Mouse (Mus musculus) gastrocnemius, adult 18-20 months (tissue): ENCODE data around the gene Sumo1. TPM values are rescaled to one million over a fixed set of nuclear protein-coding genes. Genes with fewer than 3 reads are reported as not detected.
"Not testable (repeated sequence)": the region's sequence is repeated elsewhere in the genome, so short reads cannot be mapped to it uniquely, and the experiment has no call there.

Source experiments
- DNase-seq: peaks from one replicate; pipeline ENCODE4 v3.0.0; 2021; ENCODE audit warnings: low spot score
- total RNA-seq, 2 experiments: library from RNA; stranded (reverse); gene quantifications; 2 replicates each; pipeline ENCODE4 v1.2.3; 2021

The Sumo1 gene
- total RNA-seq, 2 experiments from 2014 or later: 57.1 to 63.8 TPM

DNA sequence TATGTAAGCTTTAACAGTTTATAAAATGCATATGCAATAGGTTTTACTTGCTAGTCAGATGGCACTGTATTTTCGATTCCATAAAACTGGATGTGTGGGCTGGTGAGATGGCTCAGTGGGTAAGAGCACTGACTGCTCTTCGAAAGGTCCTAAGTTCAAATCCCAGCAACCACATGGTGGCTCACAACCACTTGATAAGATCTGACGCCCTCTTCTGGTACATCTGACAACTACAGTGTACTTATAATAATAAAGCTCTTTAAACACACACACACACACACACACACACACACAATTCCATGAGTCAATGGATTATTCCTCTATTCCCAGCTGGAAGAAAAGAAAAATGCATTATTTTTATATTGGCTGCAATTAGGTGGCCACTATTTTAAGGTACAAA lies 32.3 kb downstream of the Sumo1 start:
- no peak for DNase-seq

DNA sequence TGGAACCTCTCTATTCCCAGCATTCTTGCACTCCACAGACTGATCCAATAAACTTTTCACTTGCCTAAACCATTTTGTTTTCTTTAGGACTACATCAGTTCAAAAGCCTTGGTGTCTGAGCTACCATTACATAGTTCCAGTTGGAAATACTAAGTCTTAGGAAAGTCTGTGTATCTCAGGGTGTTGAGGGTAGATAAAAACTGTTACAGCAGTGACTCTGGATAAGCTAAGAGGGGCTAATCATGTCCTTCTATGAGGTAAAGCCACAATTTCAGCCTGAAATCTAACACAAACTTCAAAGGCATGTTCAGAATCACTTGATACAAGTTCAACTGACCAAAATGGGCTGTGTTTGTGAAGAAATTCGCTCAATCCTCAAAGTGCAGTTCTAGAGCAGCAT lies 34.3 kb downstream of the Sumo1 start:
- no peak for DNase-seq

DNA sequence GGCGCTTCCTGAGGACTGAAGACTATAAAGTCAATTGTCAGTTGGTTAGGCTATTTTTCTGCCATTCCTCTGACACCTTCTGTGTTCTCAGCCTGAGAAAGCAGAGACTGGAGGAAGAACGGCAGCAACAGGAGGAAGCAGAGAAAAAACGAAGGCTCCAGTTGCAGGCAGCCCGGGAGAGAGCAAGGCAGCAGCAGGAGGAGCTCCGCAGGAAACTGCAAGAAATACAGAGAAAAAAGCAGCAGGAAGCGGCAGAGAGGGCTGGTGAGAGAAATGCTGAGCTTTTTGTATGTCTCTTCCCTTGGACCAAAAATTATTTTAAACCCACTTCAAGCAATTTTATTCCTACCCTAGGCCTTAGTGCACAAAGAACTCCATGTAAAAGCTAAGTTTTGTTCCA lies 37.6 kb downstream of the Sumo1 start:
- DNase-seq: no peak

DNA sequence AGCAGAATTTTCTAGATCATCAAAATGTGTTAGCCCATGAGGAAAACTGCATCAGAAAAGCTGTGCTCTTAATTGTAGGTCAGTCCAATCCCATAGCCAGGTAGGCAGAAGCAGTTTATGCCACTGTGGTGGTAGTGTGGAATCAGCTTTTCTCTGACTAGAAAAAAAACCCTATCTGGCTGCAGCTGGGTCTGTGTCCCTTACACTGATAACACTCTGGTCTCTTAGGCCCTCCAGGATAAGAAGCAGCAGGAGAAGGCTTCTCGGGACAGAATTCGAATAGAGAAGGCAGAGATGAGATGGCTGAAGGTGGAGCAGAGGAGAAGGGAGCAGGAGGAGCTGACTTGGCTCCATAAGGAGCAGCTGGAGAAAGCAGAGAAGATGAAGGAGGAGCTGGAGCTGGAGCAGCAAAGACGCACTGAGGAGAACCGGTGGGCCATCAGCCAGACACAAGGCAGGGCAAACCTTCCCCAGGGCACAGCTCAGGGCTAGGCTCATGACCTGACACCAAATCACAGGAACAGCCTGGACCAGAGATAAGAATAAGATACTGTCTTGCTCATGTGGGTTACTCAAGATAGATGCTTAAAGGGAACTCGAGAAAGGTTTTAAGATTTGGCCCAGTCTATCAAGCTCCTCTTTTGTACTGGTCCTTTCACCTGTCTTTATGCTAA lies 38.5 kb downstream of the Sumo1 start:
- no peak for DNase-seq

DNA sequence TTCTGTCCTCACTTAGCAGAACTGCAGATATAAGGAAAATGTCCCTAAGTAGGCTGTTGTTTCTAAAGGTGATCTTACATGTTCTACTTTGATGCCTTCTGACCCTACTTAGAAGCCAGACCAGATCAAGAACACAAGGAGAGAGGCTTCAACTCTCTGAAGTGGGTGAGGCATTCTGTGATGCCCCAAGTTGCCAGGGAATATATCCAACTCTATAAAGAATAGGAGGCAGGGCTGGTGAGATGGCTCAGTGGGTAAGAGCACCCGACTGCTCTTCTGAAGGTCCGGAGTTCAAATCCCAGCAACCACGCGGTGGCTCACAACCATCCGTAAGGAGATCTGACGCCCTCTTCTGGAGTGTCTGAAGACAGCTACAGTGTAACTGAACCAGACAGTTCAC lies 40.3 kb downstream of the Sumo1 start:
- not testable (repeated sequence) for DNase-seq

DNA sequence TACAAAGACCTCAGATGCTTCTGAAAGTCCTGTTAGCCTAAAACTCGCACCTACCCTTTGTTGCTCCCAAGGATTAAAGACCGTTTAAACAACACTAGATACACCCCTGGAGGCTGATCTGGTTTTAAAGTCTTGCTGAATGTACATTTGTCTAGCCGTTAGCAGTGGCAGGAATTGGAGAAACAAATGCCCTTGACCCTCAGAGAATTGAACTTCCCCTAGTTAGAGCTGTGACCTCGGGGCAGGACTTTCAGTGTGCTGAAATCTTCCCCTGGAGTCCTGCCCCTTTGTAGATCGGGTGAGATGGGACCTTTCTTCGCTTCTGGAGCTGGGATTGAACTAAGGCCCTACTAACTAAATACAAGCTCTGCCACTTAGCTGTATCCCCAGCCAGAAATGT lies 41.4 kb downstream of the Sumo1 start:
- no peak for DNase-seq

DNA sequence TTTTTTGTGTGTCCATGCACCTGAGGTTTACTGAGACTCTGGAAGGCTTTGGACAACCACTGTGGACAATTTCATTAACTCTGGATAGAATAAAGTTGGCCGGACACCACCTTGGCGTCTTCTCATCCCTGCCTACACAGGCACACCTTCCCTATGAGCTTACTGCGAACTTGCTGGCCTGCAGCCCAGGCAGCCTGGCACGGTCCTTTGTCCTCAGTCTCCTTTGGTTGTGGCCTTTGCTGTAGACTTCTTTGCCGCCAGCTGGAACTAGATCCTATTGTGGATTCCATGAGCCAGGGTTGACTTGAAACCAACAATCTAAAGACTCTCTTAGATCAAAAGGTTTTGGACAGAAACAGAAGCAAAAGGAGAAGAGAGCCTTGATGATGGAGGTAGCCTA lies 45.2 kb downstream of the Sumo1 start:
- DNase-seq: no peak

DNA sequence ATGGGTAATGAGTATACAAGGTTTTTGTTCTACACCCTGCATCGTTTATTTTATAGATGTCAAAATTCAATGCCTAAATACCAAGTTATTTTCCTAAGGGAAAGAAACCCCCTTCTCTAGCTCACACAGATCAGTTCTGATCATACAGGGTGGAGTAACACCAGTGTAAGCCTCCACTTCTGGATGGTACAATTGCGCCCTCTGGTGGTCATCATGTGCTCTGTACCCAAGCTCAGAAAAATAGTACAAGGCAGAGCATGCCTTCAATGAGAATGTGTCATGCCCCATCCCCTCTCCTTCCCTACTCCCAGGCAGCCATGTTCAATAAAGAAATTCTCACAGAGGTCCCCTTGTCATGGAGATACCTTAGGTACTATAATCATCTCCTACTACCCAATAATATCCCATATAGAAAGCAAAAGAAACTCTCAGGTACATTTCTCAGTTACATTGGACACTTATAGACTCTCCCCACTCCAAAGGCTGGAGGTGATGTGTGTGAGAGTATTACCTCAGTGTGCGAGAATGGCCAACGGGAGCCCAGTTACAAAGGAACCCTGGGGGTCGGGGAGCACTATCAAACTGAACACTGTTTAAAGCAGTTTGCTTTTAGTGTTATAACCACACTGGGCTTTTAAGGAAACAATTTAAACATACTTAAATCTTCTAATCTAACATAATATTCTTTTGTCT lies 47.2 kb downstream of the Sumo1 start:
- DNase-seq: peak; percentile 77

DNA sequence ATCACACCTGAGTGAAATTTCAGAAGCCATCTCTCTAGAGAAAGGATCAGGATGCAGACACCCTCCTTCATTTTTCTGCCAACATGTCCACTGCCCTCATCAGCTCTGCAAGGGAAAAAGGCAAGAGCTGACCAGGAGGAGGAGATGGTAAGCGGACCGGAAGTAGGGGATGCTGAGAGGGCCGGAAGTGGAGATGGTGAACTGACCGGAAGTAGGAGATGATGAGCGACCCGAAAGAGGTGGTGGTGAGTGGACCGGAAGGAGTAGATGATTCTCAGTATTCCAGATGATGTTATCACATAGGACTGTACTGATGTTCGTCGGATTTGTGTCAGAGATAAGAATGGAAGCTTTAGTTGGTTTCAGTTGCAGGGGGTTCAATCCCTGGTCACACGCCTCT lies 51.4 kb downstream of the Sumo1 start:
- no peak for DNase-seq

DNA sequence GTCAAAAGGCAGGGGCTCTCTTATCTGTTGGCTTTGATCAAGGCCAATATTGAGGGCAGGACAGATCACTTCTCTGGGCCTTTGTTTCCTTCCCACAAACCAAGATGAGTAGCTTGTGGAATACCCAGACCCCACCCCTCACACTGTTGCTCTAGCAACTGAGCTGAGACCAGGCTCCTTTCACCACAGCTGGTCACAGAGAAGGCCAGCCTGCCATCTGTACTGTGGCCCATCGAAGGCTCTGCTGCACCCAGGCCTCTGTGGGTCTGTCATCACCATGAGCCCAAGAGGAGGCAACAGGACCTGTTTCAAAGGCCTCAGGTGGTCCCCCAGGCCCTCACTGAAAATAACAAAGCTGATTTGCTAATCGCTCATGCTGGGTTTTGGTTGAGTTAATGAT lies 55.6 kb downstream of the Sumo1 start:
- DNase-seq: no peak

DNA sequence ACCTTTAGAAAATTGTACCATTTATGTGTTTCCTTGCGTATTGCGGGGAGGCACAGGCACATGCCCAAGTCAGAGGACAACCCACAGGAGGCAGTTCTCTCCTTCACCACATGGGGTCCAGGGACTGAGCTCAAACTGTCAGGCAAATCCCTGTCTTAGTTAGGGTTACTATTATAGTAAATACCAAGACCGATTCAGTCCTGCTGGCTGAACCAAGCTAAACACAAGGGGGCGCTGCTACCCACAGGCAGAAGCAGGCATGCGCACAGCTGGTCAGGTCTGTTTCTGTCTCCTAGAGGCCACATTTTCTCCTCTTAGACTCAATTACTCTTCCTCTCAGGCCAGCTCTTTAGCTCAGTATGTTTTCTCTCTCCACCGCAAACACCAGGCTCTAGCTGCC lies 56.8 kb downstream of the Sumo1 start:
- peak; percentile 52 for DNase-seq

DNA sequence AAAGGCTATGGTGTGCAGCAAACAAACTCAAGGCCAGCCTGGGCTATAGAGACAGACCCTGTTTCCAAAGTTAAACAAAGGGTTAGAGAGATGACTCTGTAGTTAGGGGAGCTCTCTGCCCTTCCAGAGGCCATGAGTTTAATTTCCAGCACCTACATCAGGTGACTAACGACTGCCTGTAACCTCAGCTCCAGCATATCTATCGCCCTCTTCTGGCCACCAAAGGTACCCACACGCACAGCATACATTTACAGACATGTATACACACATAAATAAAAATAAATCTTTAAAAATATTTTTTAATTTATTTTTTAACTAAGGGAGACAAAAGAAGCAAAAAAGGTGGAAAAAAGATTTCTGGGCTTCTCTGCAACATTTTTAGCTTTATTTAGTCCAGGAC lies 59.7 kb downstream of the Sumo1 start:
- no peak for DNase-seq

DNA sequence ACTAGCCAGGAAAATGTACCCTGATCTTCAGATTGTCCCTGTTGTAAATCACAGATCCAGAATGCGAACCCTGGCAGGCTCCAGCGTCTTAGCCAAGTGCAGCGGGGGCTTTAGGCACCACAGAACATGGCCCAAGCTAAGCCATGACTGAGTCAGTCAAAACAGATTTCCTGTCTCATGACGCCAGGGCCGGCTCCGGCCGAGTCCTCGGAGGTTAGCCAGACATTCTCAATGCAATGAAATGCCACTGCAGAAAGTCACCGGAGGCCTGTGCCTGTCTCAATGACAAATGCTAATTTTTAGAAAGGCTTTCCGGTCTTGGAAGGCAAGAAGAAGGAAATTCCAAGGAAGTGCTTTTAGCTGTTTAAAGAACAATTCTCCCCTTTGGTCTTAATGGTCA lies 60.7 kb downstream of the Sumo1 start:
- DNase-seq: peak; percentile 62

DNA sequence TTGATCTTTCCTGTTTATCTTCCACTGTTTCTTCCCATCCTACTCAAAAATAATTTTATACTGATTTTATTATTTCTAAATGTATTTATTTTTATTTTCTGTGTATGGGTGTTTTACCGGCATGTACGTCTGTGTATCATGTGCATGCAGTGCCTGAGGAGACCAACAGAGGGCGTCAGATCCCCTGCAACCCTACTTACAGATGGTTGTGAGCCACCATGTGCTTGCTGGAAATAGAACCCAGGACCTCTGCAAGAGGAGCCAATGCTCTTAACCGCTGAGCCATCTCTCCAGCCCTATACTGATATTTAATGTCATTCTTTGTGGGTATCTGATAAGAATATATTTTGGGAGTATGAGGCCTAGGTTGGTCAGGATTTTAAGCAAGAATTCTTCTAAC lies 61.2 kb downstream of the Sumo1 start:
- DNase-seq: no peak

DNA sequence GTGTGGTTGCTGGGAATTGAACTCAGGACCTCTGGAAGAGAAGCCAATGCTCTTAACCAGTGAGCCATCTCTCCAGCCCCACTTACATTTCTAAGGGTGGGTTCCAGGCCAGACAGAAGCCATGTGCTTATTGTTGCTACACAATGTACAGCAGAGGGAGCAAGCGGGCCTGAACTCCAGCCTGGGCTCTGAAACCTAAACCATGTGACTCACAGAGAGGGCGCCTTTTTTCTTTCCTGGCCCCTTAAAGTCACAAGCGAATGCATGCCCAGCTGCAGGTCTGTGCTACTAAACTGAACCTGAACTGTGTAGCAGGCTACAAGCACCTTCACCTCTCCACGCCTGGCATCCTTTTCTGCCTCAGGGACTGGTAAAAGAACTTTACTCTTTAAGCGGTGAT lies 61.7 kb downstream of the Sumo1 start:
- no peak for DNase-seq

DNA sequence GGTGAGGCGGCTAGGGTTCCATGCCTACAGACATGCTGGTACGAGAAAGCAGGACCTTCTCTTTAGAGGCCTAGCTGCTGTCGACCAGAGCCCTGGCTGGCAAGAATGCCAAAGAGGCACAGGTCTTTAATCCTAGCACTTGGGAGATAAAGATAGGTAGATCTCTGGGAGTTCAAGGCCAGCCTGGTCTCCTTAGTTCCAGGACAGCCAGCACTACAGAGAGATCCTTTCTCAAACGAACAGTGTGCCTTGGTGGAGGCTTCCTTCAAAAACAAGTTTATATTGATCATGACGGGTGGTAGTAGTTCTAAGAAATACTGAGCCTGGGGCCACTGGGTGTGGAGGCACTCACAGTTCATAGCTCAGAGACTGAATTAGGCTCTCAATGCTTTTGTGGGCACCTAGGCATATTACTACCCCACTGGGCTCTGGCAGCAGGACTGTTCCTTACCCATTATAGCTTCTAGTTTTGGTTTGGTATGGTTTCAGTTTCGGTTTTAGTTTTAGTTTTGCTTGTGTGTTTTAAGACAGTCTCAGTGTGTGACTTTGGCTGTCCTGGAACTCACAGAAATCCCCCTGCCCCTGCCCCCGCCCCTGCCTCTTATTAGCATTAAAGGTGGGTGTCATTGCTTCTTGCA lies 62.4 kb downstream of the Sumo1 start:
- no peak for DNase-seq

DNA sequence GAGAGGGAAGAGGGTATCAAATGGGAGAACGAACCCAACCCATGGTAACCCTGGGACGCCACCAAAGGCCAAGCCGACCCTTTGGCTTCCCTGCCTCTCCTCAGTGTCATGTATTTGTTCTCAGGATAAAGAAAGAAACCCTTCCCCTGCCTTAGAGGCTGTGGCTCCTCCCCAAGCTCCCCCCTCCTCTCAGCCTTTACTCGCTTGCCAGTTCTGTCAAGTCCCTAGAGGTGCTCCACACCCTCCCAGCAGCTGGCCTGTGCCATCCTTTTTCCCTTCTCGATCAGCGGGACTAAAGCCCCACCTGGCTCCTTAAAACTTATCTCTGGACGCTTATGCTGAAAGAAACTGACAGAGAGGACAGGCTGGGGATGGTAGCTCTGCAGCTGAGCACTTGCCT lies 63.6 kb downstream of the Sumo1 start:
- DNase-seq: no peak

DNA sequence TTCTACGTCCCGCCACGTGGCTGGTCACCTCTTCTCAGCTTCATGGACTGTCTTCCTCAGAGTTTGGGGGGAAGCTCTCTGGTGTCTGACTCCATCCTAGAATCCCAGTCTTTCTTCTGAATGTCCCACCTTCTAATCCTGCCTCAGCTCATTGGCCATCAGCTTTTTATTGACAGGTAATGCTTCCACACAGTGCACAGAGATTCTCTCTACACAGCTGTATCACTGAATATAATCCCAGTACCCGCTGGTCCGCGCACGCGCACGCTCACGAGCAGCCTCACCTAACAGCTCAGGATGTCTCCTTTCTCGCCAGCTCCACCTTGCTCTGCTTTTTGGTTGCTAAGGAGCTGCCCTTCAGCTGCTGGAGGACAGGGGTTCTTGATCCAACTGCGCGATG lies 64.2 kb downstream of the Sumo1 start:
- no peak for DNase-seq

DNA sequence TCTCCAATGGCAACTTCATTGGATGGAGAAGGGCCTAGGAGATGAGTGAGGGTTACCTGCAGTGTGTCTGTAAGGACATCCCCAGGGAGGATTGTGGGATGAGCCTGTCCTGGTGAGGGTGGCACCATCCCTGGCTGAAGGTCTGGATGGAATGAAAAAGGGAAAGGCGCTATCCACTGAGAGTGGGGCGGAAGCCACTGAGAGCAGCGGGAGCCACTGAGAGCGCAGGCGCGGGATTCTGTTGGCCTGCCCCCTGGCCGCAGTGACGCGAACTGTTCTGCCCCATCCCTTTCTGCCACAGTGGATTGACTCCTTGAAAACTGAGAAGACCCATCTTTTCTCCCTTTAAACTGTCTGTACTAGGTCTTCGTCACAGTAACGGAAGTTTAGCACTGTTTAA lies 66.7 kb downstream of the Sumo1 start:
- DNase-seq: no peak

DNA sequence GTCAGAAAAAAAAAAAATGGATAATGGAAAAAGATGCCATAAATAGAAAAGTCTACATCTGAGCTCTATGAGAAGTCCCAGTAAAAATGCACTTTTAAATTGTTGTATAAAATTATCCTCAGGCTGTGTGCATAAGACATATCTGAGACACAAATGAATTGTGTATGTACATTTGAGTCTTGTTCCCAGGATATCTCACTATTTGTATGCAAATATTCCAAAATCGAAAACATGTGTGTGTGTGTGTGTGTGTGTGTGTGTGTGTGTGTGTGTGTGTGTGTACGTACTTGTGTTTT lies 67.3 kb downstream of the Sumo1 start:
- DNase-seq: no peak

DNA sequence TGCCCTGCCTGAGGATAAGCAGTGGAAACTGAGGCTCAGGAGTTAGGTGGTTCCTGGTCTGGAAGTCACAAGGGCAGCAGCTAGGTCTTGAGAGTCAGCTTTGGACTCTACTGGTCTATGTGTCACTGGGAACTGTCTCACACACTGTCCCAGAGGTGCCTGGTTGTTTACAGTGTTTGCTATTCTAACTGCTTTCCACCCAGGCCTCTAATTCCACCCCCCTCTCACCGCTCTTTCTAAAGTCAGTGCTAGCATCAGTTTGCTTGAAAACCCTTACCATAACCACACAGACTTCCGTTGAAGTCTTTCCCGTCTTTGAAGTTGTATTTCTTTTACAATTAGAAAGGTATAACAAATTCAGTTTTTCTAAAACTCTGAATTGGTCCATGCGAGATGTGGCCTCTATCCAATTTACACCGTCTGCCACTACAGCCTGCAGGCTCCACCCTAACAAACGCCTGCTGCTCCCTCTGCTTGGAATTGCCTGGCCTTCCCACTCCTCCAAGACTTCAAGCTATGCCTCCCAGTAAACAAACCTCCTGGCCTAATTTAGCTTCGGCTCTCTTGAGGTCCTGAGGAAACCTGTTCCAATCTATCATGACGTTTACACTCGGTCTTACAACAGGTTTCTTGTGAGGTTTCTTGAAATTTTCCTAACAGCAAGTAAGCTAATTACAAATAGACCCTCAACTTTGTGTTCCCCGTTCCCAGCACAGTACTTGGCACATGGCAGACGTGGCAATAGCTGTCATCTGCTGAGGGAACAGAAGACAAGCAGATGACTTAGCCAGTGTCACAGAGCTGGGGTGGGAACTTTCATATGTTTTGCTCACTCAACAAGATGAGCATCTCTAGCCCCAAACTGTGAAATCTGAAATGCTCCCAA lies 67.9 kb downstream of the Sumo1 start:
- no peak for DNase-seq

DNA sequence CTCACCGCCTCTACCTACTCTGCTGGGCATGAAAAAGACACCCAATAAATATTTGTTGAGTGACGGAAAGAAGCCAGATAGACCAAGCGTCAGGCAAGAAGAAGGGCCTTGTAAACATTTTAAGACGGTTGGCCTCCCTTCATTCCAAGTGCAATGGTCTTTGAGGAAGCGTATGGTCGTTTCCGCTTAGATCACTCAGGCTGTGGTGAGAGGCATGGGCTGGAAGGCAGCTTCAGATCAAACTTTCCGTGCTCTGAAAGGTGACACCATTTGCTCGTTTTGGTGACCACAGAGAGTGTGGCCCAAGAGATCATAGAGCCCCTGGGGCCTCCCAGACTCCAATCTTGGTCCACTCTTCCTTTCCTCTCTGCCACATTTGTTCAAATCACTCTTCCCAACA lies 75.0 kb downstream of the Sumo1 start:
- DNase-seq: no peak
